Mouse (Mus musculus): ENCODE measurements around the gene Tmprss6. TPM values are rescaled to one million over a fixed set of nuclear protein-coding genes. Genes with fewer than 3 reads are reported as not detected.
A peak's percentile ranks its signal among the peaks of the same experiment; 100 is the strongest.

Tmprss6 gene
- polyA plus RNA-seq, 1 experiment: 0.11 TPM

DNA sequence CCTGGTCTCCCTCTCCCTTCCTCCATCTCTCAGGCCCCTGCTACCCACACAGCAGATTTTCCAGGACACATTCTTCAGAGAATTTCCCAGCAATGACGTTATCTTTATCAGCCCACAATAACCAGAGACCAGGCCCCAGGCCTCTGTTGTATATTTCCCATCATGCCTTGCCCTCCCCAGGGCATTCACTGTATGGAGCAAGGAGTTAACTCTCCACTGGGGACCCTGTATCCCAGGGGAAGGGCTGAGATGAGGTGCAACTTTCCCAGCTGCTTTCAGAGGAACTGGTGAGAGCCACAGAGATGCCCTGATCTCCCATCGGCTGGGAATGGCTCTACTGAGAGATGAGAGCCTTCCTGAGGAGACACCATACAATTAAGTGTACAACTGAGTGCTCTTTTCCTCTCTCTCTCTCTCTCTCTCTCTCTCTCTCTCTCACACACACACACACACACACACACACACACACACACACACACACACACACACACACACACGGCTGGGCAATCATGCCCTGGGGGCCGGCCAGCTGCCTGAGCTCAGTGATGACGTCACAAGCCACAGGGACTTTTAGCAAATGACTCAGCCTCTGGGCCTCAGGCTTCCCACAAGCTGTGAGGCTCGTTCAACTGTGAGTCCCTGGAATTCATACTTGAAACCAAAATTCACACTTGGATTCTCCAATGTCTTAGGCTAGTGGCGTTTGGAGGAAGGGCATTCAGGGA, 18.6 kb downstream of the Tmprss6 start:
- no peak overlapping the region for H3K4me3 ChIP-seq (ENCODE audit: low read depth, low read length)
- no peak for TF ChIP-seq POLR2A (IDR thresholded peaks at IDR 0.05; ENCODE audit: low read depth, low read length)
- no peak for TF ChIP-seq CTCF (IDR thresholded peaks at IDR 0.05; ENCODE audit: extremely low read depth, insufficient read length, insufficient replicate concordance, low read depth, low read length)
- H3K36me3 ChIP-seq (ENCODE audit: control insufficient read depth, insufficient read depth, low read length): no peaks in the 10 kb centered on the region
- 27% methylated on average over 7 of the region's 7 CpGs for WGBS
- no peaks in the 10 kb centered on the region for H3K27me3 ChIP-seq (ENCODE audit: control insufficient read depth, insufficient read depth, low read length)
- H3K27ac ChIP-seq (ENCODE audit: insufficient read depth, low read depth, low read length): peak overlapping the region; percentile 38
- peaks cover 3% of the 10 kb centered on the region for H3K4me1 ChIP-seq (ENCODE audit: control insufficient read depth, insufficient read depth, insufficient read length, low read length)

DNA sequence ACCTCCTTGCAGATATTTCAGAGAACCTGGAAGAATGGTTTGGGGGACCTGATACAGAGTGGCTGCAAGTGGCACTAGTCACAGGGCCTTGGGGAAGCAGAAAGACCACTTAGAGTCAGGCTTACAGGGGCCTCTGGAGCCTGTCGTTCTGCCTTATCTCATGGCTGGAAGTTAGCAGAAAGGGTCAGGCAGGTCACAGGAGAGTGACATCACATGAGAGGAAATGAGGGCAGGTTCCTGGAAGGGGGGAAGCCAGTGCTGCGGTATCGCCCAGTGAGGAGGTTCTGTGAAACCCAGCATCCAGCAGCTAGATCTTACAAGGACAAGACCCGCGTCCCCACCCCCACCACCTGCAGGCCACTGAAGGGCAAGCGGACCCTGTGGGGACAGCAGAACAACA, 19.3 kb downstream of the Tmprss6 start:
- Histone ChIP-seq H3K4me3 (ENCODE audit: low read depth, low read length) (no peak overlapping the region), H3K27ac (ENCODE audit: insufficient read depth, low read depth, low read length) (peak overlapping the region; percentile 38), H3K27me3 (ENCODE audit: control insufficient read depth, insufficient read depth, low read length) (no peaks in the 10 kb centered on the region), H3K36me3 (ENCODE audit: control insufficient read depth, insufficient read depth, low read length) (no peaks in the 10 kb centered on the region), H3K4me1 (ENCODE audit: control insufficient read depth, insufficient read depth, insufficient read length, low read length) (peaks cover 3% of the 10 kb centered on the region)
- 72% methylated on average over 6 of the region's 6 CpGs for WGBS
- TF ChIP-seq POLR2A (IDR thresholded peaks at IDR 0.05; ENCODE audit: low read depth, low read length) (no peak), CTCF (IDR thresholded peaks at IDR 0.05; ENCODE audit: extremely low read depth, insufficient read length, insufficient replicate concordance, low read depth, low read length) (no peak)

DNA sequence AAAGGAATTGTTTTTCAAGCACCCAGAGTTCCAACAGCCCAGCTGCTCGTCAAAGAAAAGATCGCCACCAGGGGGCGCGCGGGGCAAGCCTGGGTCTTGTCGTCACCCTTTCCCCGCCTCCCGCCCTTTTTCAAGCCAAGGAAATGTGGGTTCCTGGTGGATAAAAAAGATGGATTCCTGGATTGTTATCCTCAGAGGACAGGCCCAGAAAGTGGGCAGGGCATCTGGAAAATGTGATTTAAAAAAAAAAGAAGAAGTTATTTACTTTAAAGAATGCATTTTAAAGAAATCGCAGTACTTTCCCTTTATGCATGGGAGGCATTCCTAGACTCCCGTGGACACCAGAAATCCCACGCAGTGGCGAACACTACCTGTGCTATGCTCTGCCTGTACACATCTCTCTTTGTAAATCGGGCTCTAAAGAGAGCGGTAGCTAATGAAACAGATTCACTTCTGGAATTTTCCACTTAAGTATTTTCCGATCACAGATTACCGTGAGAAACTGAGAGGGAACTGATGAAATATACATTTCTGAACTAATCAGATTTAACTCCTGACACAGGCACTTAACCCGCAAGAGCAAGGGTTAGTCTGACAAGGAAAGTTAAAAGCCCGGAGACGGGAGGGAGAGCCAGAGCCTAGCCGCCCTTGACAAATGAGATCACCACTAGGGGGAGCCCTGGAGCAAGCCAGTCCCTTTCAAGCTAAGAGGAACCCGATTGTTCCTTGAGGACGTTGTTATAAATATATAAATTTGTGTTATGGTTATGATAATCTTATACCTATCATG, 20.5 kb downstream of the Tmprss6 start:
- under 1% methylated on average over 22 of the region's 22 CpGs for WGBS
- H3K4me3 ChIP-seq (ENCODE audit: low read depth, low read length): peak overlapping the region; percentile 5; the same call in 1 of the 2 replicates
- H3K4me1 ChIP-seq (ENCODE audit: control insufficient read depth, insufficient read depth, insufficient read length, low read length): peaks cover 3% of the 10 kb centered on the region
- TF ChIP-seq CTCF (IDR thresholded peaks at IDR 0.05; ENCODE audit: extremely low read depth, insufficient read length, insufficient replicate concordance, low read depth, low read length): peak; percentile 97
- no peak for TF ChIP-seq POLR2A (IDR thresholded peaks at IDR 0.05; ENCODE audit: low read depth, low read length)
- no peaks in the 10 kb centered on the region for H3K36me3 ChIP-seq (ENCODE audit: control insufficient read depth, insufficient read depth, low read length)
- peak overlapping the region; percentile 25 for H3K27ac ChIP-seq (ENCODE audit: insufficient read depth, low read depth, low read length)
- no peaks in the 10 kb centered on the region for H3K27me3 ChIP-seq (ENCODE audit: control insufficient read depth, insufficient read depth, low read length)

DNA sequence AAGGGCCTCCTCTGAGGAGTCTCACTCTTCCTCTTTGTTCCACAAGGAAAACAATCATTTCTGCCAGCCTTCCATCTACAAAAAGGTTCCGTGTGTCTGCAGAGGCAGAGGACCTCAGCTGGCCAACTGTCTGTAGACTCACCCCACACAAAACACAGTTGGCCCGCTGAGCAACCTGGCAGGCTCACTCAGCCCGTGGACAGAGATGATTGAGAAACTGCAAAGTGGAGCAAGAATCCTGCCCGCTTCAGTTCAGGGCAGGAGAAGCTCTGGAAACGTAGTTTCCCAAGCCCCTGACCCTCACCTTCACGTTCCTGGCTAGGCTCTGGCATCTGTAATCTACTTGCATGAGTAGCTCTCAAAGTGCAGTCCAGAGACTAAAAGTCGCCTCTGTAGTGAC, 21.3 kb downstream of the Tmprss6 start:
- WGBS: 50% methylated on average over 7 of the region's 7 CpGs
- no peaks in the 10 kb centered on the region for H3K36me3 ChIP-seq (ENCODE audit: control insufficient read depth, insufficient read depth, low read length)
- no peak for TF ChIP-seq CTCF (IDR thresholded peaks at IDR 0.05; ENCODE audit: extremely low read depth, insufficient read length, insufficient replicate concordance, low read depth, low read length)
- TF ChIP-seq POLR2A (IDR thresholded peaks at IDR 0.05; ENCODE audit: low read depth, low read length): no peak
- peaks cover 3% of the 10 kb centered on the region for H3K4me1 ChIP-seq (ENCODE audit: control insufficient read depth, insufficient read depth, insufficient read length, low read length)
- no peaks in the 10 kb centered on the region for H3K27me3 ChIP-seq (ENCODE audit: control insufficient read depth, insufficient read depth, low read length)
- no peak overlapping the region for H3K27ac ChIP-seq (ENCODE audit: insufficient read depth, low read depth, low read length)
- H3K4me3 ChIP-seq (ENCODE audit: low read depth, low read length): no peak overlapping the region

DNA sequence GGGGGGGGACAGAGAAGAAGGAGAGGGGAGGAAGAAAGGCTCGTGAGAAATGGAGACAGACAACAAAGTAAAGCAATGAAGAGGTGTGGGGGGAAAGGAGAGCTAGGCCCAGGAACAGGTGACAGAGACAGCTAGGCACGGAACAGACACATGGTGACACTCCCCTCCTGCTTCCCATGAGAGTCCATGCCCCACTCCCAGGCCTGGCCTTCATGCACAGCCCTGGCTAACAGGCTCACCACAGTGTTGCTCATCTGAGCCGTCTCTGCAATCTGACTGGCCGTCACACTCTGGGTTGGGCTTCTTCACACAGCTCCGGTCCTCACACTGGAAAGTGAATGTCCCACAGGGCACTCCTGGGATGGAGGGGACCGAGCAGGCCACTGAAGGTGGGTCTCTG, 24.6 kb downstream of the Tmprss6 start:
- no peak for TF ChIP-seq CTCF (IDR thresholded peaks at IDR 0.05; ENCODE audit: extremely low read depth, insufficient read length, insufficient replicate concordance, low read depth, low read length)
- no peak for TF ChIP-seq POLR2A (IDR thresholded peaks at IDR 0.05; ENCODE audit: low read depth, low read length)
- no peaks in the 10 kb centered on the region for H3K27me3 ChIP-seq (ENCODE audit: control insufficient read depth, insufficient read depth, low read length)
- H3K4me1 ChIP-seq (ENCODE audit: control insufficient read depth, insufficient read depth, insufficient read length, low read length): no peaks in the 10 kb centered on the region
- H3K36me3 ChIP-seq (ENCODE audit: control insufficient read depth, insufficient read depth, low read length): no peaks in the 10 kb centered on the region
- no peak overlapping the region for H3K27ac ChIP-seq (ENCODE audit: insufficient read depth, low read depth, low read length)
- no peak overlapping the region for H3K4me3 ChIP-seq (ENCODE audit: low read depth, low read length)
- WGBS: 52% methylated on average over 6 of the region's 6 CpGs

DNA sequence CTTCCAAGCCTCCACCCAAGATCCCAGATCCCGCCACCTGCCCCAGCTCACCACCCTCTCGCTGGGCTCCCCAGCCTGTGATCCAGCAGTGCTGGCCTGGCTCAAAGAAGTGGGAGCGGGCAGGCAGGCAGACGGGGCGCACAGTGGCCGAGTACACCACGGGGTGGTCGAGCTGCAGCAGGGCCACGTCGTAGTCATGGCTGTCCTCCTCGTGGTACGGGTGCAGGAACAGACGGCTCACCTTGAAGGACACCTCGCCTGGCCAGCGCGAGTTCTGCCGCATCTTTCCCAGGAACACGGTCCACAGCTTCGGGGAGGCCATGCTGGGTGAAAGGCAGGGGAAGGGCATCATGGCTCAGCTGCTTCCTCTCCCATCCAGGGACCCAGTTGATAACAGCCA, 26.2 kb downstream of the Tmprss6 start:
- Histone ChIP-seq H3K4me1 (ENCODE audit: control insufficient read depth, insufficient read depth, insufficient read length, low read length) (peaks cover 9% of the 10 kb centered on the region), H3K27me3 (ENCODE audit: control insufficient read depth, insufficient read depth, low read length) (no peaks in the 10 kb centered on the region), H3K36me3 (ENCODE audit: control insufficient read depth, insufficient read depth, low read length) (no peaks in the 10 kb centered on the region), H3K27ac (ENCODE audit: insufficient read depth, low read depth, low read length) (no peak overlapping the region), H3K4me3 (ENCODE audit: low read depth, low read length) (no peak overlapping the region)
- TF ChIP-seq POLR2A (IDR thresholded peaks at IDR 0.05; ENCODE audit: low read depth, low read length) (no peak), CTCF (IDR thresholded peaks at IDR 0.05; ENCODE audit: extremely low read depth, insufficient read length, insufficient replicate concordance, low read depth, low read length) (no peak)
- 82% methylated on average over 19 of the region's 19 CpGs for WGBS

DNA sequence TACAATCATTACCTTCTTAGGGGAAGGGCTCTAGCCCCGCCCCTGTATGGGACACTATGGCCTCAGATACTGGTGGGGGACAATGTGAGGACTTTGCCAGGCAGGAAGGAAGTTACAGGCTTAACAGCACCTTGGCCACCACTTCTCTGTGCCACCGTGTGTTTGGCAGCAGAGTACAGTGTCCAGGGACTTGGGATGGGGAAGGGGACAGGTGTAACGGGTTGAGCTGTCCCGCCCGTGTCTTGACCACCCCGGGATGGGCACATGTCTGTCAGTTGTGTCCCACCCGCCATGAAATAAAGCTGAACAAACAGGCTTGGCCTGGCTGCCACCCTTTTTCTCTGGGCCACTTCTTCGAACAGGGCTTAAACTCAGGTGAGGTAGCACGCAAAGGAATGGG, 29.5 kb downstream of the Tmprss6 start:
- H3K27me3 ChIP-seq (ENCODE audit: control insufficient read depth, insufficient read depth, low read length): peaks cover 4% of the 10 kb centered on the region; the same call in 1 of the 2 replicates
- no peak overlapping the region for H3K4me3 ChIP-seq (ENCODE audit: low read depth, low read length)
- TF ChIP-seq POLR2A (IDR thresholded peaks at IDR 0.05; ENCODE audit: low read depth, low read length): no peak
- no peak for TF ChIP-seq CTCF (IDR thresholded peaks at IDR 0.05; ENCODE audit: extremely low read depth, insufficient read length, insufficient replicate concordance, low read depth, low read length)
- H3K27ac ChIP-seq (ENCODE audit: insufficient read depth, low read depth, low read length): no peak overlapping the region
- no peaks in the 10 kb centered on the region for H3K36me3 ChIP-seq (ENCODE audit: control insufficient read depth, insufficient read depth, low read length)
- 60% methylated on average over 9 of the region's 9 CpGs for WGBS
- H3K4me1 ChIP-seq (ENCODE audit: control insufficient read depth, insufficient read depth, insufficient read length, low read length): peaks cover 12% of the 10 kb centered on the region

Data from small intestine, adult 2 months (tissue).